Mouse (Mus musculus) forebrain, embryonic 15.5 days (tissue): ENCODE data around the gene Tcn2. TPM values are rescaled to one million over a fixed set of nuclear protein-coding genes. Genes with fewer than 3 reads are reported as not detected.

Source experiments
- ATAC-seq: fragments of 200-750 bp; cut with Nextera tagmentation; replicated peaks from 2 replicates; pipeline ENCODE4 v1.8.0; 2017; ENCODE audit warnings: mild to moderate bottlenecking, moderate TSS enrichment, moderate library complexity
- H3K27ac ChIP-seq: fragments of 300-500 bp; sonication (generic); replicated peaks from 2 replicates; pipeline ENCODE4 v1.5.1; 2015; ENCODE audit warnings: mild to moderate bottlenecking, inconsistent platforms
- H3K27me3 ChIP-seq: fragments of 300-500 bp; sonication (generic); 2 replicates; pipeline ENCODE4 v1.6.1; 2015; ENCODE audit warnings: inconsistent platforms
- H3K36me3 ChIP-seq: fragments of 300-500 bp; sonication (generic); 2 replicates; pipeline ENCODE4 v1.6.1; 2015; ENCODE audit warnings: mild to moderate bottlenecking, inconsistent platforms
- H3K4me1 ChIP-seq: fragments of 300-500 bp; sonication (generic); 2 replicates; pipeline ENCODE4 v1.6.1; 2015; ENCODE audit warnings: inconsistent platforms
- H3K4me2 ChIP-seq: fragments of 300-500 bp; sonication (generic); replicated peaks from 2 replicates; pipeline ENCODE4 v1.6.1; 2015; ENCODE audit warnings: mild to moderate bottlenecking, inconsistent platforms
- H3K4me3 ChIP-seq: fragments of 300-500 bp; sonication (generic); 2 replicates; pipeline ENCODE4 v1.5.1; 2015; ENCODE audit warnings: mild to moderate bottlenecking, inconsistent platforms
- H3K9ac ChIP-seq: fragments of 300-500 bp; sonication (generic); replicated peaks from 2 replicates; pipeline ENCODE4 v1.6.1; 2015; ENCODE audit warnings: mild to moderate bottlenecking, inconsistent platforms
- H3K9me3 ChIP-seq: fragments of 300-500 bp; sonication (generic); 2 replicates; pipeline ENCODE4 v1.6.1; 2016; ENCODE audit warnings: inconsistent platforms
- WGBS: fragments of 180-500 bp; shearing (Covaris S2); methylation state at CpG from one replicate; pipeline ENCODE4 v1.1.7; 2015; ENCODE audit warnings: mixed read lengths; 5-methylcytosine and 5-hydroxymethylcytosine counted together
- polyA plus RNA-seq: library from polyadenylated mRNA; unstranded; fragments of >200 nt; fragmentation: Nextera tagmentation; extraction: Ambion mirVana; gene quantifications from 2 replicates; pipeline ENCODE4 v1.2.1, GENCODE M21; 2015

The Tcn2 gene
- polyA plus RNA-seq, 1 experiment from 2014 or later: 15.3 TPM

DNA sequence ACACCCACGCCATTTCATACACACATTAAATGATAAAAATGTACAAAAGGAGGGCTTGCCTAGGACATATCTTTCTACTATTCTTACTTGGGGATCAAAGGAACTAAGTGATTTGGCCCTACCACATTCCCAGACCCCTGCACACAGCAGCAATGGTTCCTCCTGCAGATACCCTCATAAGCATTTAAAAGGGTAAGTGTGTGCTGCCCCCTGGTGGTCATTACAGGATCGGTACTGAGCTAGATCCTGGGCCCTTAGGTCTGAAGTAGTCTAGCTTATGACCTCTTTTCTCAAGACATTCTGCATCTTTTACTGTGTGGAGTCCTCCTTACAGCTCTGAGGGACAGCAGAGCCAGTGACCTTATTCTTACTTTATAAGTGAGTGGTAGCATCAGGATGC is 52.1 kb downstream of the Tcn2 start:
- no peaks in the 10 kb centered on the region for H3K36me3 ChIP-seq

DNA sequence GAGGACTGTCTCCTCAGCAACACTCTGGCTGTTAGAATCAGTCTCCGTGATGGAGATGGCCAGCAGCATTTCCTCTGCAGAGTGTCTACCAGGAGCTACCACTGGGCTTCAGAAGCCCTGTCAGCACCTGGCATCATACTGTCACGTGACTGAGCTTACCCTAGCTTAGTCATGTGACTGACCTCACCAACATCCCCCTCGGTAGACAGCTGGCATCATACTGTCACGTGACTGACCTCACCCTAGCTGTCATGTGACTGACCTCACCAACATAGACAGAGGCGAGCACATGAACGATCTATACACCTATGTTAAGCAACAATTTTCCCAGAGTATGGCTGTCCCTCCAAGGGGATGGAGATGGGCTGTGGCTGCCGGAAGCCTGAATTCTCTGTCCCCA is 53.3 kb downstream of the Tcn2 start:
- WGBS: 74% methylated on average over 7 of the region's 7 CpGs
- no peak overlapping the region for H3K9ac ChIP-seq
- no peaks in the 10 kb centered on the region for H3K27me3 ChIP-seq
- no peak overlapping the region for H3K27ac ChIP-seq
- H3K9me3 ChIP-seq: no peaks in the 10 kb centered on the region
- no peak overlapping the region for H3K4me2 ChIP-seq
- no peak overlapping the region for H3K4me3 ChIP-seq
- ATAC-seq: no peak
- no peaks in the 10 kb centered on the region for H3K36me3 ChIP-seq
- no peaks in the 10 kb centered on the region for H3K4me1 ChIP-seq

More for the DNA sequence above, 52.1 kb downstream of the Tcn2 start:
- 37% methylated on average over 2 of the region's 2 CpGs for WGBS
- Histone ChIP-seq H3K27me3 (no peaks in the 10 kb centered on the region), H3K27ac (no peak overlapping the region), H3K9me3 (no peaks in the 10 kb centered on the region), H3K4me3 (no peak overlapping the region), H3K4me2 (no peak overlapping the region), H3K4me1 (no peaks in the 10 kb centered on the region), H3K9ac (no peak overlapping the region)
- no peak for ATAC-seq

DNA sequence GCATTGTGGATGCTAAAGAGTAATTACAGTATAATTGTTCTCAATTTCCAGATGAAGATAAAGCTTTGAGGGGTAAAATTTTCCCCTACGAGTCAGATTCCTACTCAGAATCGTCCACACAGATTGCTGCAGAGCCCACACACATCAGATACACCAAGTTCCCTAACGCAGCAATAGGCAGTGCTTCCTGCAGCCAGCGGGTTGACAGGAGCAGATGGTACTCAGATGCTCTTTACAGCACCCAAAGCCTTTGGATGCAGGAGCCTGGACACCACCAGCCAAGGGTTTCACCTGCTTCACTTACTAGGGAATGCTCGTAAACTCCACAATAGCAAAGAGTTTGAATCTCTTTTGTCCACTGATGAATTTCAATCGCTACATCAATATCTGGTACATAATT is 55.5 kb downstream of the Tcn2 start:
- no peak overlapping the region for H3K4me2 ChIP-seq
- H3K4me3 ChIP-seq: no peak overlapping the region
- no peaks in the 10 kb centered on the region for H3K27me3 ChIP-seq
- 77% methylated on average over 6 of the region's 6 CpGs for WGBS
- H3K27ac ChIP-seq: no peak overlapping the region
- no peak overlapping the region for H3K9ac ChIP-seq
- H3K9me3 ChIP-seq: no peaks in the 10 kb centered on the region
- no peak for ATAC-seq
- no peaks in the 10 kb centered on the region for H3K36me3 ChIP-seq
- no peaks in the 10 kb centered on the region for H3K4me1 ChIP-seq

Other genes with a start within 250 kb of the Tcn2 start
- gene Osbp2, start 68.3 kb downstream of the Tcn2 start, polyA plus RNA-seq: 11.9 and 14.6 TPM in 2 replicates
- gene 4921536K21Rik, start 37.1 kb downstream of the Tcn2 start, polyA plus RNA-seq: 0.57 and 0.61 TPM in 2 replicates
- 35.4 and 38.3 TPM in 2 replicates for gene Dusp18, start 36.9 kb downstream of the Tcn2 start, polyA plus RNA-seq
- gene Slc35e4, start 17.5 kb downstream of the Tcn2 start, polyA plus RNA-seq: 13.2 and 13.7 TPM in 2 replicates
- gene Pes1, start 31.8 kb upstream of the Tcn2 start, polyA plus RNA-seq: 70.5 and 71.6 TPM in 2 replicates
- gene 4930556J24Rik, start 44.6 kb upstream of the Tcn2 start, polyA plus RNA-seq: not detected in 2 replicates
- 1.5 and 2.0 TPM in 2 replicates for gene Gal3st1, start 51.5 kb upstream of the Tcn2 start, polyA plus RNA-seq
- not detected in 2 replicates for gene Sec14l4, start 99.3 kb upstream of the Tcn2 start, polyA plus RNA-seq
- gene Sec14l3, start 132.7 kb upstream of the Tcn2 start, polyA plus RNA-seq: 0.75 and 0.91 TPM in 2 replicates
- 7.3 and 7.7 TPM in 2 replicates for gene Mtfp1, start 163.3 kb upstream of the Tcn2 start, polyA plus RNA-seq
- 1.5 and 2.4 TPM in 2 replicates for gene Sec14l2, start 191.3 kb upstream of the Tcn2 start, polyA plus RNA-seq
- gene Rnf215, start 203.0 kb upstream of the Tcn2 start, polyA plus RNA-seq: 47.2 and 49.7 TPM in 2 replicates
- 6.7 and 6.9 TPM in 2 replicates for gene Ccdc157, start 228.1 kb upstream of the Tcn2 start, polyA plus RNA-seq
- 51.9 and 55.0 TPM in 2 replicates for gene Sf3a1, start 228.2 kb upstream of the Tcn2 start, polyA plus RNA-seq